Mouse (Mus musculus) limb, embryonic 11.5 days (tissue): ENCODE data around the gene Mrps18b. TPM values are rescaled to one million over a fixed set of nuclear protein-coding genes. Genes with fewer than 3 reads are reported as not detected.

Experiments
- ATAC-seq: fragments of 200-750 bp; cut with Nextera tagmentation; 2 replicates; pipeline ENCODE4 v1.8.0; 2017; ENCODE audit warnings: low read depth; ENCODE audit not compliant: insufficient number of reproducible peaks, low FRiP score, low TSS enrichment
- DNase-seq: peaks from one replicate; pipeline ENCODE4 v3.0.0-alpha.2; 2015; ENCODE audit warnings: low spot score
- H3K27ac ChIP-seq: fragments of 300-500 bp; sonication (generic); replicated peaks from 2 replicates; pipeline ENCODE4 v1.5.1; 2014; ENCODE audit warnings: low read depth, mild to moderate bottlenecking, low read length
- H3K27me3 ChIP-seq: fragments of 300-500 bp; sonication (generic); 2 replicates; pipeline ENCODE4 v1.6.1; 2014; ENCODE audit warnings: mild to moderate bottlenecking, low read length, mixed read lengths; ENCODE audit not compliant: control insufficient read depth, insufficient read depth
- H3K36me3 ChIP-seq: fragments of 300-500 bp; sonication (generic); 2 replicates; pipeline ENCODE4 v1.6.1; 2014; ENCODE audit warnings: mild to moderate bottlenecking, low read length, moderate library complexity, mixed read lengths; ENCODE audit not compliant: control insufficient read depth, insufficient read depth
- H3K4me1 ChIP-seq: fragments of 300-500 bp; sonication (generic); 2 replicates; pipeline ENCODE4 v1.6.1; 2014; ENCODE audit warnings: low read length, mixed read lengths; ENCODE audit not compliant: control insufficient read depth, insufficient read depth
- H3K4me2 ChIP-seq: fragments of 300-500 bp; sonication (generic); 2 replicates; pipeline ENCODE4 v1.6.1; 2014; ENCODE audit warnings: low read depth, mild to moderate bottlenecking, moderate library complexity; ENCODE audit not compliant: severe bottlenecking
- H3K4me3 ChIP-seq: fragments of 300-500 bp; sonication (generic); 2 replicates; pipeline ENCODE4 v1.5.1; 2014; ENCODE audit warnings: low read depth, low read length
- H3K9ac ChIP-seq: fragments of 300-500 bp; sonication (generic); 2 replicates; pipeline ENCODE4 v1.6.1; 2014; ENCODE audit warnings: mild to moderate bottlenecking, low read length
- H3K9me3 ChIP-seq: fragments of 300-500 bp; sonication (generic); 2 replicates; pipeline ENCODE4 v1.6.1; 2016; ENCODE audit warnings: low read length; ENCODE audit not compliant: control insufficient read depth
- WGBS: fragments of 180-500 bp; shearing (Covaris S2); extraction: QIAGEN DNeasy Blood & Tissue Kit; methylation state at CpG from one replicate; pipeline ENCODE4 v1.1.7; 2014; 5-methylcytosine and 5-hydroxymethylcytosine counted together
- polyA plus RNA-seq: library from polyadenylated mRNA; unstranded; fragments of >200 nt; fragmentation: Nextera tagmentation; extraction: Ambion mirVana; gene quantifications from 2 replicates; pipeline ENCODE4 v1.2.1, GENCODE M21; 2014

Gene Mrps18b
- polyA plus RNA-seq, 1 experiment from 2014 or later = 81.7 TPM

GRCm38 (mm10) chr17:35866911-35867890 is 49.0 kb downstream of the Mrps18b start:
- Histone ChIP-seq H3K36me3 (peaks cover 6% of the 10 kb centered on the region; the same call in 1 of the 2 replicates), H3K27ac (peak overlapping the region; percentile 90), H3K9me3 (peaks cover 3% of the 10 kb centered on the region; the same call in 1 of the 2 replicates), H3K27me3 (no peaks in the 10 kb centered on the region), H3K4me1 (peaks cover 38% of the 10 kb centered on the region), H3K4me3 (peak overlapping the region; percentile 60), H3K9ac (peak overlapping the region; percentile 87), H3K4me2 (peak overlapping the region; percentile 88)
- DNase-seq (peak; percentile 49), ATAC-seq (no peak)
- 11% methylated on average over 26 of the region's 26 CpGs for WGBS

GRCm38 (mm10) chr17:35866281-35866831 is 49.8 kb downstream of the Mrps18b start:
- peak overlapping the region; percentile 88 for H3K4me2 ChIP-seq
- H3K27ac ChIP-seq = peak overlapping the region; percentile 90
- H3K9ac ChIP-seq = peak overlapping the region; percentile 87
- ATAC-seq (peak; percentile 38), DNase-seq (peak; percentile 74)
- peaks cover 6% of the 10 kb centered on the region; the same call in 1 of the 2 replicates for H3K36me3 ChIP-seq
- peaks cover 3% of the 10 kb centered on the region; the same call in 1 of the 2 replicates for H3K9me3 ChIP-seq
- no peaks in the 10 kb centered on the region for H3K27me3 ChIP-seq
- peak overlapping the region; percentile 60 for H3K4me3 ChIP-seq
- under 1% methylated on average over 36 of the region's 38 CpGs for WGBS
- peaks cover 38% of the 10 kb centered on the region for H3K4me1 ChIP-seq

GRCm38 (mm10) chr17:35865481-35866280 is 50.5 kb downstream of the Mrps18b start, which contains the start of gene Ppp1r18:
Gene Ppp1r18, plus strand, starts transcription at chr17:35865593.
- peak; percentile 87 for DNase-seq
- no peaks in the 10 kb centered on the region for H3K9me3 ChIP-seq
- peak within 1 kb of the TSS; percentile 88 for H3K4me2 ChIP-seq
- H3K36me3 ChIP-seq = peaks cover 3% of the 10 kb centered on the region; the same call in 1 of the 2 replicates
- peak within 1 kb of the TSS; percentile 87 for H3K9ac ChIP-seq
- no peaks in the 10 kb centered on the region for H3K27me3 ChIP-seq
- H3K4me1 ChIP-seq = peaks cover 38% of the 10 kb centered on the region
- peak; percentile 51 for ATAC-seq
- under 1% methylated on average over 40 of the region's 48 CpGs for WGBS
- peak within 1 kb of the TSS; percentile 60 for H3K4me3 ChIP-seq
- peak within 1 kb of the TSS; percentile 90 for H3K27ac ChIP-seq

- ATAC-seq (no peak), DNase-seq (no peak)
- H3K9ac ChIP-seq = peak overlapping the region; percentile 87
- peak overlapping the region; percentile 60 for H3K4me3 ChIP-seq
- 29% methylated on average over 10 of the region's 10 CpGs for WGBS
- H3K4me1 ChIP-seq = peaks cover 31% of the 10 kb centered on the region
- no peak overlapping the region for H3K27ac ChIP-seq
- peaks cover 3% of the 10 kb centered on the region; the same call in 1 of the 2 replicates for H3K36me3 ChIP-seq
- H3K9me3 ChIP-seq = no peaks in the 10 kb centered on the region
- H3K27me3 ChIP-seq = no peaks in the 10 kb centered on the region
- peak overlapping the region; percentile 88 for H3K4me2 ChIP-seq
Measured at GRCm38 (mm10) chr17:35864832-35865353, 51.3 kb downstream of the Mrps18b start.

DNA sequence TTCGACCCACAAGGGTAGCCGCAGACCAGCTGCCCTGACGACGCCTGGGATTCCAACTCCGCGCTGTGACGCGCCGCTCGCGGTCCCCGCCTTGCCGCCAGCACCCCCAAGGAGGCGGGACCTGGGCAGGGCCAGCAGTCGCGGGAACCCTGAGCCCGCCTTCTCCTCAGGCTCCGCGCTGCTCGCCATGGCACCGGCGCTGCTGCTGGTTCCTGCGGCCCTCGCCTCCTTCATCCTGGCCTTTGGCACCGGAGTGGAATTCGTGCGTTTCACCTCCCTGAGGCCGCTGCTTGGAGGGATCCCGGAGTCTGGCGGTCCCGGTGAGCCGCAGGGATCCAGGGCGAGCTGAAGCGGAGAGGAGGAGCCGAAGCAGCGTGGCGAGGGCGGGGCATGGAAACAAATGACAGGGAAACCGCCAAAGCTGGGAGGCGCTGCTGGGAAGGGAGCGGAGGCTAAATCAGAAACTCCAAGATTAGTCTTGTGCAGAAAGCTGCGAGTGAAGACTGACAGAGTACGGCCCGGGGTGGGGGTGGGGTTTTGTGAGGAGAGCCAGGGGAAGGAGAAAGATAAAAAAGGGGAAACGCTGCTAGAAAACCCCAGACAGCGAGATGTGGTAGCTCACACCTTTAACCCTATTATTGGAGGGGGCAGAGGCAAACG is 54.9 kb downstream of the Mrps18b start, which contains the start of gene Nrm:
Nrm (plus strand) TSS at position 121 of the 660 bp plus-strand sequence.
- DNase-seq (peak; percentile 89), ATAC-seq (peak; percentile 87)
- H3K27ac ChIP-seq = peak within 1 kb of the TSS; percentile 38
- H3K4me1 ChIP-seq = peaks cover 5% of the 10 kb centered on the region; the same call in 1 of the 2 replicates
- WGBS = under 1% methylated on average over 47 of the region's 47 CpGs
- H3K27me3 ChIP-seq = no peaks in the 10 kb centered on the region
- H3K4me2 ChIP-seq = peak within 1 kb of the TSS; percentile 49
- H3K36me3 ChIP-seq = peaks cover 3% of the 10 kb centered on the region
- H3K9me3 ChIP-seq = no peaks in the 10 kb centered on the region
- peak within 1 kb of the TSS; percentile 65 for H3K9ac ChIP-seq
- peak within 1 kb of the TSS; percentile 52 for H3K4me3 ChIP-seq

DNA sequence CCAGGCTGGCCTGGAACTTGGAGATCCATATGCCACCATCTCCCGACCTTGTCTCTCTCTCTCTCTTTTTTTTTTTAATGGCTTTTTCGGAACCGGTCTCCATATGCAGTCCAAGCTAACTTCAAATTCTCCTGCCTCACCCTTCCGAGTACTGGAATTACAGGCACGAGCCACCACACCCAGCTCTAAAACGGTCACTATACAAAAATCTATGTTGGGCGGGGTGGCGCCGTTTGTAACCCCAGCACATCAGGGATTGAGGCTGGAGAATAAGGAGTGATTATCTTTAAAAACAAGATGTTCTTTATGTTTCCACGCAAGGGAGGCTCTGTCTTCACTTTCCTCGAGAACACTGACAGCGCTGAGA is 55.4 kb downstream of the Mrps18b start:
- no peaks in the 10 kb centered on the region for H3K9me3 ChIP-seq
- ATAC-seq (no peak; the same call in 1 of the 2 replicates), DNase-seq (no peak)
- peaks cover 3% of the 10 kb centered on the region for H3K36me3 ChIP-seq
- no peak overlapping the region for H3K27ac ChIP-seq
- no peak overlapping the region; the same call in 1 of the 2 replicates for H3K9ac ChIP-seq
- WGBS = 5% methylated on average over 12 of the region's 12 CpGs
- peaks cover 5% of the 10 kb centered on the region; the same call in 1 of the 2 replicates for H3K4me1 ChIP-seq
- no peaks in the 10 kb centered on the region for H3K27me3 ChIP-seq
- peak overlapping the region; percentile 52 for H3K4me3 ChIP-seq
- H3K4me2 ChIP-seq = peak overlapping the region; percentile 49
